Mouse (Mus musculus) liver, embryonic 16.5 days (tissue): Measurements from ENCODE around the gene Cbln4. TPM values are rescaled to one million over a fixed set of nuclear protein-coding genes. Genes with fewer than 3 reads are reported as not detected.

Source experiments
- ATAC-seq: fragments of 200-750 bp; cut with Nextera tagmentation; 2 replicates; pipeline ENCODE4 v1.8.0; 2017; ENCODE audit warnings: low read depth, mild to moderate bottlenecking, moderate number of reproducible peaks, moderate library complexity
- H3K27ac ChIP-seq: fragments of 300-500 bp; sonication (generic); 2 replicates; pipeline ENCODE4 v1.5.1; 2014; ENCODE audit warnings: mild to moderate bottlenecking, low read length
- H3K27me3 ChIP-seq: fragments of 300-500 bp; sonication (generic); 2 replicates; pipeline ENCODE4 v1.6.1; 2014; ENCODE audit warnings: low read depth, low read length, mixed read lengths; ENCODE audit not compliant: control insufficient read depth, insufficient read depth
- H3K36me3 ChIP-seq: fragments of 300-500 bp; sonication (generic); 2 replicates; pipeline ENCODE4 v1.6.1; 2014; ENCODE audit warnings: mild to moderate bottlenecking; ENCODE audit not compliant: control insufficient read depth, insufficient read depth
- H3K4me1 ChIP-seq: fragments of 300-500 bp; sonication (generic); 2 replicates; pipeline ENCODE4 v1.6.1; 2014; ENCODE audit warnings: low read depth, low read length, mixed read lengths; ENCODE audit not compliant: control insufficient read depth
- H3K4me2 ChIP-seq: fragments of 300-500 bp; sonication (generic); 2 replicates; pipeline ENCODE4 v1.6.1; 2014; ENCODE audit warnings: low read depth, low read length, mixed read lengths
- H3K4me3 ChIP-seq: fragments of 300-500 bp; sonication (generic); 2 replicates; pipeline ENCODE4 v1.5.1; 2014; ENCODE audit warnings: low read depth, mild to moderate bottlenecking, low read length
- H3K9ac ChIP-seq: fragments of 300-500 bp; sonication (generic); 2 replicates; pipeline ENCODE4 v1.6.1; 2014; ENCODE audit warnings: low read depth, low read length
- H3K9me3 ChIP-seq: fragments of 300-500 bp; sonication (generic); replicated peaks from 2 replicates; pipeline ENCODE4 v1.6.1; 2016; ENCODE audit warnings: low read length; ENCODE audit not compliant: control insufficient read depth
- WGBS: fragments of 180-500 bp; shearing (Covaris S2); extraction: QIAGEN DNeasy Blood & Tissue Kit; methylation state at CpG from one replicate; pipeline ENCODE4 v1.1.7; 2014; ENCODE audit not compliant: insufficient replicate concordance; 5-methylcytosine and 5-hydroxymethylcytosine counted together
- polyA plus RNA-seq: library from polyadenylated mRNA; unstranded; fragments of >200 nt; fragmentation: Nextera tagmentation; extraction: Ambion mirVana; gene quantifications from 2 replicates; pipeline ENCODE4 v1.2.1, GENCODE M21; 2015

Gene Cbln4
- polyA plus RNA-seq = 0.02 and 0.09 TPM in 2 replicates

DNA sequence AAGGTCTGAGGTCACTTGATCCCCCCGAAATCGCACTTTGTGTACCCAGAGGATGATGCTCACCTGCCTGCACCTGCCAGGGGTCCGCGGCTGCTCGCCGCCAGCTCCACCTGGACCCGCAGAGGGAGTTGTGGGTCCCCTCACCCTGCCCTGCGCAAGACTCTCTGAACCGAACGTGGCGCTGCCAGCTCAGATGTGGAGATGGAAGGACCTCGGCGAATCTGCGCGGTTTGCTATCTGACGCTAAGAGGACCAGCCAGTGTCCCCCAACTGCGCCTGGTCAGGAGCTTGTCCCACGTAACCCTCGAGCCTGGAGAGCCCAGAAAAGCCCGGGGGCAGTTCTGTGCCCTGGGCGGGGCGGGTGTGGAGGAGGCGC, at the start of gene Cbln4:
Gene Cbln4 (minus strand): TSS at position 232 of the 376 bp plus-strand sequence.
- H3K9me3 ChIP-seq = no peaks in the 10 kb centered on the region; the same call in 1 of the 2 replicates
- H3K4me2 ChIP-seq = no peak within 1 kb of the TSS
- no peak within 1 kb of the TSS for H3K27ac ChIP-seq
- H3K4me3 ChIP-seq = no peak within 1 kb of the TSS
- H3K27me3 ChIP-seq = peaks cover 18% of the 10 kb centered on the region
- no peaks in the 10 kb centered on the region for H3K4me1 ChIP-seq
- no peaks in the 10 kb centered on the region for H3K36me3 ChIP-seq
- no peak for ATAC-seq
- no peak within 1 kb of the TSS for H3K9ac ChIP-seq
- WGBS = 3% methylated on average over 23 of the region's 23 CpGs

DNA sequence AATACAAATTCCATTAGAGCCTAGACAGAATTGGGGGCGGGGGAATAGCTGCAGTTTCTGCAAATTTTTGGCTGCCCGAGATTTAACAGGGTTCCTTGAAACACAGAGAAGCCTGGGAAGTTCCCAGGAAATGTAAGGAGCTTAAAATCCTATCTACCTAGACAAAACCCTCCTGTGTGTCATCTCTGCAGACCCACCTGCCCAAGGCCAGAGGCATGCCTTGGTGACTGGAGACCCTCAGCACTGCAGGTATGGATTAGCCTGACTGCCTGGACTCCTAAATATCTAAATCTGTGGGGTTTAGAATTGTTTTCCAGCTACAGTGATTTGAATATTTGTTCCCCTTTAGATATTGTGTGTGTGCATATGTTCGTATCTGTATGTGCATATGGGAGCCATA, 35.3 kb upstream of the Cbln4 start:
- no peak overlapping the region for H3K4me3 ChIP-seq
- ATAC-seq = no peak
- H3K36me3 ChIP-seq = no peaks in the 10 kb centered on the region
- H3K27ac ChIP-seq = no peak overlapping the region
- H3K9ac ChIP-seq = no peak overlapping the region
- WGBS = 51% methylated on average over 3 of the region's 3 CpGs
- H3K27me3 ChIP-seq = no peaks in the 10 kb centered on the region
- H3K4me2 ChIP-seq = no peak overlapping the region
- peaks cover 6% of the 10 kb centered on the region for H3K9me3 ChIP-seq
- H3K4me1 ChIP-seq = no peaks in the 10 kb centered on the region

DNA sequence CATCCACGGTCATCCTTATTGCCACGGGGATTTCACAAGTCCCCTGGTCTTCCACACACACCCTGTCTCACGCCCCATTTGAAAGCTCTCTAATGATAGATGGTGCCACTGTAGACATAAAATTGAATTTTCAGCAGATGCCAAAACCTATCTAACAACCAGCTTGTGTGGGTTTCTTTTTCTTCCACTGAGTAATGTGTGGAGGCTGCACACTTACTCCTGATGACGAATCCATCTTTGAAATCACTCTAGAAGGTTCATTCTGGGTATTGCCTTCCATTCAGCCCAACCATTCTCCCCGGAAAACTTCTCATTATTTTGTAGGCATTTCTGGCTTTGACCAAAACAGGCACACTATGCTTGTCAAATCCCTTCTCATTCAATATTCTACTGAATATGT, 33.0 kb upstream of the Cbln4 start:
- WGBS = 55% methylated on average over 5 of the region's 5 CpGs
- H3K36me3 ChIP-seq = no peaks in the 10 kb centered on the region
- no peak overlapping the region for H3K9ac ChIP-seq
- no peak overlapping the region for H3K27ac ChIP-seq
- no peaks in the 10 kb centered on the region for H3K27me3 ChIP-seq
- peaks cover 3% of the 10 kb centered on the region for H3K9me3 ChIP-seq
- H3K4me1 ChIP-seq = no peaks in the 10 kb centered on the region
- H3K4me2 ChIP-seq = no peak overlapping the region
- H3K4me3 ChIP-seq = no peak overlapping the region
- ATAC-seq = no peak

DNA sequence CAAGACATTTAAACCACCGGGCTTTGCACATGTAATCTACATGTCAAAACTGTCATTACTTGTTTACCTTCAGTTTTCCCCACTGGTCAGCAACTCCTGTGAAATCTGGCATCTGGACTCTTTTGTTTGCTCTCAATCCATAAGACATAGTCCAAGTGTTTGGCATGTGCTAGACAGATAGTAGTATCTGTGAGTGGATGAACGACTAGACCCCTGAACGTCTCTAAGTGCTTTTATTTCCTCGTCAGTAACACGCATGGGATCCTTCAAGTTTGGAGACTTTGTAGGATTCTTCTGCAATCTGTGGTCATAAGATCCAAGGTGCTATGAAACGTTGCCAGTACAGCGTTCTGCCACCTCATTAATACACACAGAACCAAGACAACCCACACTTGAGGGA, 19.6 kb upstream of the Cbln4 start:
- Histone ChIP-seq H3K4me1 (no peaks in the 10 kb centered on the region), H3K9ac (no peak overlapping the region), H3K9me3 (peaks cover 4% of the 10 kb centered on the region), H3K4me2 (no peak overlapping the region), H3K36me3 (no peaks in the 10 kb centered on the region), H3K4me3 (no peak overlapping the region), H3K27me3 (no peaks in the 10 kb centered on the region), H3K27ac (no peak overlapping the region)
- no peak for ATAC-seq
- 70% methylated on average over 7 of the region's 7 CpGs for WGBS

DNA sequence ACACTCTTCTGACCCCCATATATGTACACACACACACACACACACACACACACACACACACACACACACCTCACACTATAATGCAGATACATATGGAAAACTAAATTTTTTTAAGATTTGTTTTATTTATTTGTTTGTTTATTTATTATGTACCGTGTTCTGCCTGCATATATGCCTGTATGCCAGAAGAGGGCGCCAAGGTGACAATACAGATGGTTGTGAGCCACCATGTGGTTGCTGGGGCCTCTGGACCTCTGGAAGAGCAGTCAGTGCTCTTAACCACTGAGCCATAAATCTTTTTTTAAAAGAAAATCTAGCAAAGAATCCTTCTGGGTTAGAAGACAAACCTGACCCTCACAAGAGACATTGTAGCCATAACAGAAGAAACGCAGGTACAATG, 16.5 kb upstream of the Cbln4 start:
- no peaks in the 10 kb centered on the region for H3K36me3 ChIP-seq
- no peaks in the 10 kb centered on the region for H3K4me1 ChIP-seq
- ATAC-seq = no peak
- WGBS = 41% methylated on average over 3 of the region's 3 CpGs
- peaks cover 4% of the 10 kb centered on the region; the same call in 1 of the 2 replicates for H3K9me3 ChIP-seq
- H3K4me2 ChIP-seq = no peak overlapping the region
- H3K27me3 ChIP-seq = no peaks in the 10 kb centered on the region
- H3K4me3 ChIP-seq = no peak overlapping the region
- no peak overlapping the region for H3K9ac ChIP-seq
- no peak overlapping the region for H3K27ac ChIP-seq

DNA sequence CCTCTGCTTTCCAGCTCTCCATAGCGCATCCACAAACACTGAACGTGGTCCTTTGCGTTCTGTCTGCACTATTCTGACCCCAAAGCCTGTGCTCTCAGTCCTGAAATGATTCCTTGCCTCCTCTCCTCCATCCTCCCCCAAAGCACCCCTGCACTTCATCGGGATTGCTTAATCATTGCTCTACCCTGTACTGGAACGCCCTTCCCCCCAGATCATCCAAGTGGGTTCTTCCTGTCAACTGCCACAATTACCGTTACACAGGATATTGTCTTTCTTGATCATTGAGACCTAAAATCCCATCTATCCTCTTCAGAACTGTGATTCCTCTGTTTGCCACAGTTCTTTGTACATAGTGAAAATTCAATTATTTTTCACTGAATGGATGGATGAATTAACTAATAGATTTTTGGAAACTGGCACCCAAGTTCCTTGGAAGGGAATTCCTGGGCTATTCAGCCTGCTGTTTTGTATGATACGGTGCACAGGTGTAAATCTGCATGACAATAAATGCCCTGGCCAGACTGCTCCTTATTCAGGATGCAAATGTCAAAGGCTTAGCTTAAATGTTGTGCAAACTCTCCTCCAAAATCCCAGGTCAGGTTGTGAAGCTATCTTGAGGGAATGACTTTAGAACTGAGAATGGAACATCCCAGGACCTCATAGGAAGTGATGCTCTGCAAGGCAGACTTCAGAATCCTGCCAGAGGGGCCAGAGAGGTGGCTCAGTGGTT, 15.8 kb upstream of the Cbln4 start:
- WGBS = 50% methylated on average over 7 of the region's 7 CpGs
- H3K27me3 ChIP-seq = no peaks in the 10 kb centered on the region

DNA sequence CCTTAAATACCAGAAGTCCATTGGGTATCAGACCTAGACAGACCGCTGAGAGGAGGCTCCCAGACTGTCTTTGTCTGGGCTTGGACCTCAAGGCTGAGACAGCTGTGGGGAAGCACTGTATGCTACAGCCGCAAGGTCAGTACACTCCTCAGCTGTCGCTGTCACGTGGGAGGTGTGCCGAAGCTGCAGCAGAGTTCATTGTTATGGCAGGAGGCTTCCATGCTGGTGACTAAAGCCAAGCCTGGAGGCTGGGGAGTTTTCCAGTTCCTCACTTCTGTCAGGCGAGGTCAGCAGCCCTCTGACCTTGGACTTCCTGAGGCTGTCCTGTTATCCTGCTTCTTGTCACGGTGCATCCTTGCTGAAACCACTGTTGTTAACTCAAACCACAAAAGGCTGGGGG, 2.7 kb upstream of the Cbln4 start:
- H3K36me3 ChIP-seq = no peaks in the 10 kb centered on the region
- H3K9ac ChIP-seq = no peak overlapping the region
- H3K4me3 ChIP-seq = no peak overlapping the region
- no peaks in the 10 kb centered on the region; the same call in 1 of the 2 replicates for H3K9me3 ChIP-seq
- peaks cover 18% of the 10 kb centered on the region for H3K27me3 ChIP-seq
- 38% methylated on average over 7 of the region's 7 CpGs for WGBS
- H3K27ac ChIP-seq = no peak overlapping the region
- ATAC-seq = no peak
- H3K4me2 ChIP-seq = no peak overlapping the region
- H3K4me1 ChIP-seq = no peaks in the 10 kb centered on the region

More for the DNA sequence above, 15.8 kb upstream of the Cbln4 start:
- no peak overlapping the region for H3K4me3 ChIP-seq
- peaks cover 4% of the 10 kb centered on the region; the same call in 1 of the 2 replicates for H3K9me3 ChIP-seq
- H3K36me3 ChIP-seq = no peaks in the 10 kb centered on the region
- H3K4me2 ChIP-seq = no peak overlapping the region
- ATAC-seq = no peak
- no peak overlapping the region for H3K27ac ChIP-seq
- no peak overlapping the region for H3K9ac ChIP-seq
- H3K4me1 ChIP-seq = no peaks in the 10 kb centered on the region

DNA sequence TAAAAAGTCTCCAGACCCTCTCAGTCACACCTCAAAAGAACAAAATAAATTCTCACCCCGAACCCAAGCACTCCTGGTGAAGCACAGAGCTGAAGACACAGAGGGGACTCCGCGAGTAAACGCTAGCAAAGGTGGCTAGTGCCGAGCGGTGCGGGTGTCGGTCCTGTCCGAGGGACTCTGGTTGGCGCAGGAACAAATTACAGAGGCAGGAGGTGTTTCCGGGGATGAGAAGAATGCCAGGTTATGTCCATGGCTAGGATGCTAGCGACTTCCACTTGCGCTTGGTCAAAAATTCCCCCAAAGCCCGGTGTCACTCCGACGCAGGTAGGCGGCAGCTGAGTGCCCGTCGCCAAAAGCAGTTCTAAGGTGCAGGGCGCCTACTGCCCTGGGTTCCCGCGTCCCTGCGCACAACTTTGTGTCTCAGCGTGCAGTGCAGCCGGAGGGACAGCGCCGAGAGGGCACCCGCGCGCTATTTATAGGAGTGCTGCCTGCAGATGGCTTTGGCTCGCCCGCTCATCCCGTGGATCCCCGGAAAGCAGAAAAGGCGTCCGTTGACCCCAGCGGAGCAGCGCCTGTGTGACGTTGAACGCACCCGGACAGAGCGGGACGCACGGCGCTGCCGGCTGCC, 545 bp downstream of the Cbln4 start:
- Histone ChIP-seq H3K9me3 (no peaks in the 10 kb centered on the region; the same call in 1 of the 2 replicates), H3K4me2 (no peak overlapping the region), H3K27ac (no peak overlapping the region), H3K4me3 (no peak overlapping the region), H3K4me1 (no peaks in the 10 kb centered on the region), H3K36me3 (no peaks in the 10 kb centered on the region), H3K27me3 (peaks cover 18% of the 10 kb centered on the region), H3K9ac (no peak overlapping the region)
- no peak for ATAC-seq
- 3% methylated on average over 46 of the region's 46 CpGs for WGBS

DNA sequence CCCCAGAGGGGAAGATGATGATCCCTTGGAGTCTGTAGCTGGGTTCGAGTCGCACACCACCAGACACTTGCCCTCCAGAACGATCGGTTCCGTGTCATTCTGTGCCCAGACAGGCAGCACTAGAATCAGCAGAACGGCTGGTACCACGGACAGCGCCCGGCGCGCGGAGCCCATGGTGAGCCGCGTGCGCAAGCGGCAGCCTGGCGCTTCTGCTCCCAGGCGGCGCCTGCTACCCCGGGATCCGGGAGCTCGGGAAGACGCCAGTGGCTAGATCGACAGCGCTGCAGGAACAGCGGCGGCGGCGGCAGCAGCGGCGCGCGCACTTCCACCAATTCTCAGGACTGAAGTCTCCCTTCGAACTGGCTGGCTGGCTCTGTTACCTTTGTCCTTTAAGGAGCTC, 1.1 kb downstream of the Cbln4 start:
- H3K4me1 ChIP-seq = no peaks in the 10 kb centered on the region
- WGBS = 2% methylated on average over 34 of the region's 34 CpGs
- no peak overlapping the region for H3K27ac ChIP-seq
- no peaks in the 10 kb centered on the region for H3K36me3 ChIP-seq
- H3K4me2 ChIP-seq = no peak overlapping the region
- H3K9me3 ChIP-seq = no peaks in the 10 kb centered on the region; the same call in 1 of the 2 replicates
- H3K4me3 ChIP-seq = no peak overlapping the region
- H3K9ac ChIP-seq = no peak overlapping the region
- ATAC-seq = no peak
- peaks cover 18% of the 10 kb centered on the region for H3K27me3 ChIP-seq
